Mouse (Mus musculus) myocyte (in vitro differentiated cells): ENCODE measurements around the gene Cd276. TPM values are rescaled to one million over a fixed set of nuclear protein-coding genes. Genes with fewer than 3 reads are reported as not detected.

ENCODE experiments used
- H3K27me3 ChIP-seq: one replicate; pipeline ENCODE4 v1.6.1; 2011; ENCODE audit not compliant: control insufficient read depth, insufficient read depth, insufficient read length
- H3K36me3 ChIP-seq: one replicate; pipeline ENCODE4 v1.6.1; 2011; ENCODE audit not compliant: control insufficient read depth, insufficient read depth
- H3K4me2 ChIP-seq: one replicate; pipeline ENCODE4 v1.6.1; 2011; ENCODE audit warnings: low read depth, control low read depth
- H3K4me3 ChIP-seq: one replicate; pipeline ENCODE4 v1.5.1; 2011; ENCODE audit warnings: mild to moderate bottlenecking, control low read depth, moderate library complexity
- H3K79me2 ChIP-seq: one replicate; pipeline ENCODE4 v1.6.1; 2011; ENCODE audit not compliant: control insufficient read depth, insufficient read depth
- H3ac ChIP-seq: one replicate; pipeline ENCODE4 v1.6.1; 2011; ENCODE audit not compliant: control insufficient read depth, insufficient read length
- CEBPB ChIP-seq: IDR thresholded peaks from 2 replicates; pipeline ENCODE4 v1.6.1; 2011; ENCODE audit warnings: mild to moderate bottlenecking, moderate library complexity; ENCODE audit not compliant: poor library complexity, insufficient read depth, severe bottlenecking
- E2F4 ChIP-seq: IDR thresholded peaks from one replicate; pipeline ENCODE4 v1.6.1; 2011; ENCODE audit warnings: mild to moderate bottlenecking, control low read depth, moderate library complexity; ENCODE audit not compliant: insufficient read depth
- MAX ChIP-seq: IDR thresholded peaks from one replicate; pipeline ENCODE4 v1.6.1; 2011; ENCODE audit warnings: low read depth, mild to moderate bottlenecking, control low read depth
- MYOD1 ChIP-seq, 3 experiments: IDR thresholded peaks; one replicate each; pipeline ENCODE4 v1.6.1; 2011; ENCODE audit warnings: control low read depth in 2 of 3, low read depth in 2 of 3, mild to moderate bottlenecking in 2 of 3, moderate library complexity in 1 of 3; ENCODE audit not compliant: insufficient read length in 2 of 3, control insufficient read depth in 1 of 3
- MYOG ChIP-seq, 3 experiments: IDR thresholded peaks; one replicate each; pipeline ENCODE4 v1.6.1; 2011; ENCODE audit warnings: control low read depth in 2 of 3, low read depth in 2 of 3, mild to moderate bottlenecking in 2 of 3; ENCODE audit not compliant: insufficient read length in 2 of 3, control insufficient read depth in 1 of 3, insufficient read depth in 1 of 3
- POLR2A ChIP-seq: IDR thresholded peaks from one replicate; pipeline ENCODE4 v1.6.1; 2011; ENCODE audit warnings: low read depth, mild to moderate bottlenecking, control low read depth, moderate library complexity; ENCODE audit not compliant: insufficient read length
- POLR2AphosphoS2 ChIP-seq: IDR thresholded peaks from one replicate; pipeline ENCODE4 v1.6.1; 2011; ENCODE audit warnings: low read depth, control low read depth; ENCODE audit not compliant: insufficient read length
- REST ChIP-seq: IDR thresholded peaks from one replicate; pipeline ENCODE4 v1.6.1; 2011; ENCODE audit warnings: mild to moderate bottlenecking, control low read depth, moderate library complexity; ENCODE audit not compliant: insufficient read depth, insufficient read length
- SRF ChIP-seq: IDR thresholded peaks from one replicate; pipeline ENCODE4 v1.6.1; 2011; ENCODE audit warnings: low read depth; ENCODE audit not compliant: control insufficient read depth, insufficient read length
- TCF12 ChIP-seq: IDR thresholded peaks from one replicate; pipeline ENCODE4 v1.6.1; 2011; ENCODE audit warnings: mild to moderate bottlenecking, control low read depth; ENCODE audit not compliant: poor library complexity, insufficient read depth, severe bottlenecking
- TCF3 ChIP-seq: IDR thresholded peaks from one replicate; pipeline ENCODE4 v1.6.1; 2011; ENCODE audit warnings: low read depth, control low read depth; ENCODE audit not compliant: insufficient read length
- USF1 ChIP-seq: IDR thresholded peaks from one replicate; pipeline ENCODE4 v1.6.1; 2011; ENCODE audit warnings: low read depth, mild to moderate bottlenecking, control low read depth, moderate library complexity
- polyA plus RNA-seq: library from polyadenylated mRNA; unstranded; fragments of >200 nt; fragmentation: generic; extraction: Trizol; gene quantifications from one replicate; pipeline ENCODE4 v1.2.1, GENCODE M21; 2012; ENCODE audit warnings: missing spikeins

Gene Cd276
- polyA plus RNA-seq, 1 experiment, result 49.5 TPM

- Histone ChIP-seq H3K4me3 (no peak overlapping the region), H3K27me3 (no peaks in the 10 kb centered on the region), H3K79me2 (no peaks in the 10 kb centered on the region), H3K4me2 (no peak overlapping the region), H3ac (no peak overlapping the region), H3K36me3 (peaks cover 21% of the 10 kb centered on the region)
- TF ChIP-seq POLR2A, result no peak
- TF ChIP-seq USF1, result no peak
- no peak for TF ChIP-seq MYOG (IDR thresholded peaks at IDR 0.05; ENCODE audit: control insufficient read depth in 1 of 3, insufficient read depth in 1 of 3, insufficient read length in 2 of 3, low read depth in 2 of 3)
- TF ChIP-seq POLR2AphosphoS2, result no peak
- TF ChIP-seq REST, result no peak
- TF ChIP-seq MAX, result no peak
- TF ChIP-seq E2F4, result no peak
- TF ChIP-seq MYOD1 (IDR thresholded peaks at IDR 0.05; ENCODE audit: control insufficient read depth in 1 of 3, insufficient read length in 2 of 3, low read depth in 2 of 3), result no peak
- no peak for TF ChIP-seq TCF12
- no peak for TF ChIP-seq CEBPB
Measured at GRCm38 (mm10) chr9:58530407-58530806, 24.8 kb downstream of the Cd276 start.

GRCm38 (mm10) chr9:58527841-58528240 is 27.4 kb downstream of the Cd276 start:
- TF ChIP-seq TCF3 (no peak), E2F4 (no peak), POLR2A (no peak), MYOG (IDR thresholded peaks at IDR 0.05; ENCODE audit: control insufficient read depth in 1 of 3, insufficient read depth in 1 of 3, insufficient read length in 2 of 3, low read depth in 2 of 3) (peak in 2 of 3 experiments; percentile 20 to 67), TCF12 (peak; percentile 61), USF1 (peak; percentile 62), REST (no peak), CEBPB (no peak), MYOD1 (IDR thresholded peaks at IDR 0.05; ENCODE audit: control insufficient read depth in 1 of 3, insufficient read length in 2 of 3, low read depth in 2 of 3) (peak; percentile 62 to 95 (median 84)), MAX (no peak), SRF (no peak), POLR2AphosphoS2 (no peak)
- Histone ChIP-seq H3K4me2 (no peak overlapping the region), H3K27me3 (no peaks in the 10 kb centered on the region), H3ac (no peak overlapping the region), H3K79me2 (no peaks in the 10 kb centered on the region), H3K4me3 (no peak overlapping the region), H3K36me3 (peaks cover 27% of the 10 kb centered on the region)

GRCm38 (mm10) chr9:58525108-58525507 is 30.1 kb downstream of the Cd276 start:
- TF ChIP-seq CEBPB (no peak), MYOG (IDR thresholded peaks at IDR 0.05; ENCODE audit: control insufficient read depth in 1 of 3, insufficient read depth in 1 of 3, insufficient read length in 2 of 3, low read depth in 2 of 3) (no peak), MAX (no peak), USF1 (no peak), REST (no peak), POLR2A (no peak), TCF12 (no peak), POLR2AphosphoS2 (no peak), SRF (no peak), E2F4 (no peak), MYOD1 (IDR thresholded peaks at IDR 0.05; ENCODE audit: control insufficient read depth in 1 of 3, insufficient read length in 2 of 3, low read depth in 2 of 3) (no peak), TCF3 (no peak)
- peaks cover 32% of the 10 kb centered on the region for H3K36me3 ChIP-seq

GRCm38 (mm10) chr9:58521883-58522423 is 33.3 kb downstream of the Cd276 start:
- H3K4me3 ChIP-seq, result no peak overlapping the region
- TF ChIP-seq USF1, result no peak
- TF ChIP-seq POLR2A, result no peak
- no peak for TF ChIP-seq TCF3
- no peak for TF ChIP-seq MAX
- no peak for TF ChIP-seq CEBPB
- no peak for TF ChIP-seq REST
- no peak for TF ChIP-seq SRF
- no peak for TF ChIP-seq TCF12
- no peak for TF ChIP-seq POLR2AphosphoS2
- no peak for TF ChIP-seq MYOD1 (IDR thresholded peaks at IDR 0.05; ENCODE audit: control insufficient read depth in 1 of 3, insufficient read length in 2 of 3, low read depth in 2 of 3)
- no peak for TF ChIP-seq E2F4
- no peak for TF ChIP-seq MYOG (IDR thresholded peaks at IDR 0.05; ENCODE audit: control insufficient read depth in 1 of 3, insufficient read depth in 1 of 3, insufficient read length in 2 of 3, low read depth in 2 of 3)
- no peak overlapping the region for H3ac ChIP-seq
- no peak overlapping the region for H3K4me2 ChIP-seq
- H3K27me3 ChIP-seq, result no peaks in the 10 kb centered on the region
- H3K79me2 ChIP-seq, result no peaks in the 10 kb centered on the region
- H3K36me3 ChIP-seq, result peaks cover 19% of the 10 kb centered on the region

More at GRCm38 (mm10) chr9:58525108-58525507, 30.1 kb downstream of the Cd276 start:
- Histone ChIP-seq H3K4me2 (no peak overlapping the region), H3K27me3 (no peaks in the 10 kb centered on the region), H3ac (no peak overlapping the region), H3K4me3 (no peak overlapping the region), H3K79me2 (no peaks in the 10 kb centered on the region)
